Mouse (Mus musculus): Measurements from ENCODE around the gene Ifit3b. TPM values are rescaled to one million over a fixed set of nuclear protein-coding genes. Genes with fewer than 3 reads are reported as not detected.
"Not testable (repeated sequence)": the region's sequence is repeated elsewhere in the genome, so short reads cannot be mapped to it uniquely, and the experiment has no call there.

Gene Ifit3b
- polyA plus RNA-seq, 1 experiment from 2014 or later: 0.30 TPM

GRCm38 (mm10) chr19:34601888-34602287, 5.9 kb upstream of the Ifit3b start, which contains the start of gene Ifit1bl1:
Ifit1bl1 (minus strand) TSS chr19:34601956.
- whole genome bisulfite sequencing: 54% methylated on average over 1 of the region's 1 CpGs
- H3K4me3 ChIP-seq (replicated peaks; ENCODE audit: low read length); H3K27ac ChIP-seq (ENCODE audit: low read length); H3K9ac ChIP-seq (replicated peaks; ENCODE audit: low read depth, low read length); H3K27me3 ChIP-seq (replicated peaks; ENCODE audit: control insufficient read depth, insufficient read depth, low read length); H3K4me1 ChIP-seq (replicated peaks; ENCODE audit: control insufficient read depth, insufficient read depth, low read length); H3K9me3 ChIP-seq (ENCODE audit: control insufficient read depth, low read length); ATAC-seq; H3K4me2 ChIP-seq (ENCODE audit: low read length); H3K36me3 ChIP-seq (ENCODE audit: control insufficient read depth, insufficient read depth): not testable (repeated sequence)

DNA sequence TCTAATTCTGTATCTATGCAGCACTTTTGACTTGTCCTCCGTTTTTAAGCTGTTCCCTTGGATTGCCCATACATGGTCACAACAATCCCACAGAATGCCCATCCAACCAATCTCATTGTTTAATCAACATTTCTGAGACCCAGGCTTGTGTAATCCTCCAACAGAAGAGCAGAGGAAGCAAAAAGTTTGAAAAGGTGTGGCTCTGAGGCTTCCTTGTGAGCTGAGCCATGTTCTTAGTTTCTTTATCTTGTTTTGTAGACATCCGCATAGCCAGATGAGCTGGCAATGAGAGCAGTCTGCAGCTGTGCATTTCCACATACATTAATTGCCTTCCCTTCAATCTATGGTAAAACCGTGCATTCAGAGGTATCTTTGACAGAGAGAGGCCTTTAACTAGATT, 2.3 kb upstream of the Ifit3b start:
- no peak overlapping the region for H3K4me2 ChIP-seq (ENCODE audit: low read length)
- ATAC-seq: no peak
- 89% methylated on average over 3 of the region's 3 CpGs for WGBS

DNA sequence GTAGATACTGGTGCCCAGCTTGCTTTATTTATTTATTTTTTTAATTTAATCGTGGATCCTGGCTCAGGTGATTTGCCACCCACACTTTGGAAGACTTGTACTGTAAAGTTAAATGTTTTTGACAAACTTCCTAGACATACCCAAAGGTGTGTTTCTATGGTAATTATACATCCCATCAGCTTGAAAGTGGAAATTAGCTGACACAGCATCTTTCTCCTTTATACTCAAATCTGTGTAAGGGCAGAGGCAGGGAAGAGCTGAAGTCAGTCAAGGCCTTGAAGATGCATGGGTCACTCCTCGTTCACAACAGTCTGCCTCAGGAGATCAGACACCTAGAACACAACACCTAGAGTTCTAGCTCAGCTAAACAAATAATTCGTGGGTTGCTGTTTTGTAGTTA, 2.3 kb downstream of the Ifit3b start:
- not testable (repeated sequence) for H3K9ac ChIP-seq (replicated peaks; ENCODE audit: low read depth, low read length); H3K4me3 ChIP-seq (replicated peaks; ENCODE audit: low read length); ATAC-seq; H3K36me3 ChIP-seq (ENCODE audit: control insufficient read depth, insufficient read depth); H3K27ac ChIP-seq (ENCODE audit: low read length); H3K4me2 ChIP-seq (ENCODE audit: low read length); H3K27me3 ChIP-seq (replicated peaks; ENCODE audit: control insufficient read depth, insufficient read depth, low read length); H3K9me3 ChIP-seq (ENCODE audit: control insufficient read depth, low read length); H3K4me1 ChIP-seq (replicated peaks; ENCODE audit: control insufficient read depth, insufficient read depth, low read length)
- WGBS: 82% methylated on average over 3 of the region's 3 CpGs

More for the DNA sequence above, 2.3 kb upstream of the Ifit3b start:
- H3K4me3 ChIP-seq (replicated peaks; ENCODE audit: low read length): no peak overlapping the region
- no peak overlapping the region for H3K9ac ChIP-seq (replicated peaks; ENCODE audit: low read depth, low read length)
- no peaks in the 10 kb centered on the region for H3K9me3 ChIP-seq (ENCODE audit: control insufficient read depth, low read length)
- no peaks in the 10 kb centered on the region for H3K4me1 ChIP-seq (replicated peaks; ENCODE audit: control insufficient read depth, insufficient read depth, low read length)
- no peaks in the 10 kb centered on the region for H3K36me3 ChIP-seq (ENCODE audit: control insufficient read depth, insufficient read depth)
- H3K27ac ChIP-seq (ENCODE audit: low read length): no peak overlapping the region
- H3K27me3 ChIP-seq (replicated peaks; ENCODE audit: control insufficient read depth, insufficient read depth, low read length): no peaks in the 10 kb centered on the region

DNA sequence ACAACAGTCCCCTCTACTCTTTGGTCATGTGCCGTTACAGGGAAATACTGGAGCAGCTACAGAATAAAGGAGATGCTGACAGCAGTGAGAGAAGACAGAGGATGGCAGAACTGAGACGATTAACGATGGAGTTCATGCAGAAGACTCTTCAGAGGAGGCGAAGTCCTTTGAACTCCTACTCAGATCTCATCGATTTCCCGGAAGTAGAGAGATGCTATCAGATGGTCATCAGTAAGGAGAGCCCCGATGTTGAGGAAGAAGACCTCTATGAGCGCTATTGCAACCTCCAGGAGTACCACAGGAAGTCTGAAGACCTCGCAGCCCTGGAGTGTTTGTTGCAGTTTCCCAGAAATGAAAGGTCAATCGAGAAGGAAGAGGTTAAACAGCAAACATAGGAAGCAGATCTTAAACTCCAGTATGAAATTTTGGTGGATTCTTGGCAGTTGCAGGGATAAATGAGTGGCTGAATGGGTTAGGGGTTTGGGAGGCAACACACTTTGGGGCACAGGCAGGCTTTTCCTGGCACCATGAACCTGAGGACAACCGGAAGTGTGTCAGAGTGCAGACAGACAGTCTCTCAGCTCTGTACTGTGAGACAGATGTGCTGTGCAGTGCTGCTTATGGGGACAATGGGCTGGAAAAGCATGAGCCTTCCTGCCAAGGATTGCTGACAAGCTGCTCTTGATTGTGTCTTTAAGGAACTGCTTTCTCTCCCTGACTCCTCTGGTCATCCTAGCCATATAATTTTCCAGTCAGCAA, 4.7 kb downstream of the Ifit3b start:
- not testable (repeated sequence) for H3K4me2 ChIP-seq (ENCODE audit: low read length); H3K27ac ChIP-seq (ENCODE audit: low read length); ATAC-seq; H3K4me3 ChIP-seq (replicated peaks; ENCODE audit: low read length); H3K4me1 ChIP-seq (replicated peaks; ENCODE audit: control insufficient read depth, insufficient read depth, low read length); H3K9ac ChIP-seq (replicated peaks; ENCODE audit: low read depth, low read length); H3K36me3 ChIP-seq (ENCODE audit: control insufficient read depth, insufficient read depth); H3K27me3 ChIP-seq (replicated peaks; ENCODE audit: control insufficient read depth, insufficient read depth, low read length); H3K9me3 ChIP-seq (ENCODE audit: control insufficient read depth, low read length)
- WGBS: 81% methylated on average over 5 of the region's 11 CpGs

- Histone ChIP-seq H3K9me3 (ENCODE audit: control insufficient read depth, low read length) (no peaks in the 10 kb centered on the region), H3K4me3 (replicated peaks; ENCODE audit: low read length) (no peak overlapping the region), H3K36me3 (ENCODE audit: control insufficient read depth, insufficient read depth) (no peaks in the 10 kb centered on the region), H3K4me2 (ENCODE audit: low read length) (no peak overlapping the region), H3K4me1 (replicated peaks; ENCODE audit: control insufficient read depth, insufficient read depth, low read length) (no peaks in the 10 kb centered on the region), H3K27me3 (replicated peaks; ENCODE audit: control insufficient read depth, insufficient read depth, low read length) (no peaks in the 10 kb centered on the region), H3K9ac (replicated peaks; ENCODE audit: low read depth, low read length) (no peak overlapping the region), H3K27ac (ENCODE audit: low read length) (no peak overlapping the region)
- 94% methylated on average over 5 of the region's 5 CpGs for WGBS
- no peak for ATAC-seq
Observed at GRCm38 (mm10) chr19:34620871-34621270, 13.1 kb downstream of the Ifit3b start.

DNA sequence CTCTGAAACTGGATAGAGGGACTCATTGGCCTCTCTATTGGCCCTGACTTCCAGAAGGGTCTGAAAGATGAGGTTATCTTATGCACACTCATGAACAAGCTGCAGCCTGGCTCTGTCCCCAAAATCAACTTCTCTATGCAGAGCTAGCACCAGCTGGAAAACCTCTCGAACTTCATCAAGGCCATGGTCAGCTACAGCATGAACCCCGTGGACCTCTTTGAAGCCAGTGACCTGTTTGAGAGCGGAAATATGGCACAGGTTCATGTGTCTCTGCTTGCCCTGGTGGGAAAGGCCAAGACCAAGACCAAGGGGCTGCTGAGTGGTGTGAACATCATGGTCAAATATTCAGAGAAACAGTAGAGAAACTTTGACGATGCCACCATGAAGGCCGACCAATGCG, 16.0 kb downstream of the Ifit3b start:
- ATAC-seq: no peak
- H3K9me3 ChIP-seq (ENCODE audit: control insufficient read depth, low read length): no peaks in the 10 kb centered on the region
- H3K4me2 ChIP-seq (ENCODE audit: low read length): no peak overlapping the region
- no peaks in the 10 kb centered on the region for H3K27me3 ChIP-seq (replicated peaks; ENCODE audit: control insufficient read depth, insufficient read depth, low read length)
- no peak overlapping the region for H3K4me3 ChIP-seq (replicated peaks; ENCODE audit: low read length)
- H3K27ac ChIP-seq (ENCODE audit: low read length): no peak overlapping the region
- no peak overlapping the region for H3K9ac ChIP-seq (replicated peaks; ENCODE audit: low read depth, low read length)
- no peaks in the 10 kb centered on the region for H3K4me1 ChIP-seq (replicated peaks; ENCODE audit: control insufficient read depth, insufficient read depth, low read length)
- no peaks in the 10 kb centered on the region for H3K36me3 ChIP-seq (ENCODE audit: control insufficient read depth, insufficient read depth)
- 89% methylated on average over 6 of the region's 6 CpGs for WGBS

GRCm38 (mm10) chr19:34624663-34625062, 16.9 kb downstream of the Ifit3b start:
- H3K36me3 ChIP-seq (ENCODE audit: control insufficient read depth, insufficient read depth): no peaks in the 10 kb centered on the region
- H3K9me3 ChIP-seq (ENCODE audit: control insufficient read depth, low read length): no peaks in the 10 kb centered on the region
- no peak overlapping the region for H3K27ac ChIP-seq (ENCODE audit: low read length)
- no peaks in the 10 kb centered on the region for H3K4me1 ChIP-seq (replicated peaks; ENCODE audit: control insufficient read depth, insufficient read depth, low read length)
- no peaks in the 10 kb centered on the region for H3K27me3 ChIP-seq (replicated peaks; ENCODE audit: control insufficient read depth, insufficient read depth, low read length)
- no peak overlapping the region for H3K4me3 ChIP-seq (replicated peaks; ENCODE audit: low read length)
- no peak overlapping the region for H3K4me2 ChIP-seq (ENCODE audit: low read length)
- no peak overlapping the region for H3K9ac ChIP-seq (replicated peaks; ENCODE audit: low read depth, low read length)
- ATAC-seq: no peak
- WGBS: 87% methylated on average over 4 of the region's 4 CpGs

- WGBS: 79% methylated on average over 2 of the region's 2 CpGs
- H3K4me2 ChIP-seq (ENCODE audit: low read length): no peak overlapping the region
- H3K4me1 ChIP-seq (replicated peaks; ENCODE audit: control insufficient read depth, insufficient read depth, low read length): no peaks in the 10 kb centered on the region
- H3K4me3 ChIP-seq (replicated peaks; ENCODE audit: low read length): no peak overlapping the region
- H3K9me3 ChIP-seq (ENCODE audit: control insufficient read depth, low read length): no peaks in the 10 kb centered on the region
- ATAC-seq: no peak
- H3K9ac ChIP-seq (replicated peaks; ENCODE audit: low read depth, low read length): no peak overlapping the region
- H3K36me3 ChIP-seq (ENCODE audit: control insufficient read depth, insufficient read depth): no peaks in the 10 kb centered on the region
- H3K27ac ChIP-seq (ENCODE audit: low read length): no peak overlapping the region
- H3K27me3 ChIP-seq (replicated peaks; ENCODE audit: control insufficient read depth, insufficient read depth, low read length): no peaks in the 10 kb centered on the region
Observed at GRCm38 (mm10) chr19:34627496-34627895, 19.7 kb downstream of the Ifit3b start.

GRCm38 (mm10) chr19:34631487-34631886, 23.7 kb downstream of the Ifit3b start:
- H3K27me3 ChIP-seq (replicated peaks; ENCODE audit: control insufficient read depth, insufficient read depth, low read length): no peaks in the 10 kb centered on the region
- H3K36me3 ChIP-seq (ENCODE audit: control insufficient read depth, insufficient read depth): no peaks in the 10 kb centered on the region
- no peak overlapping the region for H3K4me2 ChIP-seq (ENCODE audit: low read length)
- no peaks in the 10 kb centered on the region for H3K9me3 ChIP-seq (ENCODE audit: control insufficient read depth, low read length)
- H3K27ac ChIP-seq (ENCODE audit: low read length): no peak overlapping the region
- ATAC-seq: no peak
- no peaks in the 10 kb centered on the region for H3K4me1 ChIP-seq (replicated peaks; ENCODE audit: control insufficient read depth, insufficient read depth, low read length)
- H3K9ac ChIP-seq (replicated peaks; ENCODE audit: low read depth, low read length): no peak overlapping the region
- no peak overlapping the region for H3K4me3 ChIP-seq (replicated peaks; ENCODE audit: low read length)

DNA sequence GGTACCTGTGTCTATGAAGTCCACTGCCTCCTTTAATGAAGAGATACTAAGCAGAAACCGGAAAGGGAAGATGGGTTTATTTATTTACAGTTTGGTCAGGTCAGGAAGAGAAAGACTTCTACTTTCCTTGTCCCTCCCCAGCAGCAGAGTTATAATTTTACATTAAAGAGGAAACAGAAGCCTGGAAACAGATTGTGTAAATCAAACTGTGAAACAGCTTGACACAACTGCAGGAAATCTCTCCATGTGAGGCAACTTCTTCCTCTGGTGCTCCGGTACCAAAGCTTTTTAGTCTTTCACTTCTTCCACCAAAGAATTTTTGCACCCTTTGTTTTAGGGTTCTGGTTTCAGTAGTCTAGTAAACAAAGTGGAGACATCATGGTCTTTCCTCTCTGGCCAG, 25.7 kb downstream of the Ifit3b start:
- Histone ChIP-seq H3K9me3 (ENCODE audit: control insufficient read depth, low read length) (no peaks in the 10 kb centered on the region), H3K4me1 (replicated peaks; ENCODE audit: control insufficient read depth, insufficient read depth, low read length) (no peaks in the 10 kb centered on the region), H3K36me3 (ENCODE audit: control insufficient read depth, insufficient read depth) (no peaks in the 10 kb centered on the region), H3K4me3 (replicated peaks; ENCODE audit: low read length) (no peak overlapping the region), H3K9ac (replicated peaks; ENCODE audit: low read depth, low read length) (no peak overlapping the region), H3K4me2 (ENCODE audit: low read length) (no peak overlapping the region), H3K27ac (ENCODE audit: low read length) (no peak overlapping the region), H3K27me3 (replicated peaks; ENCODE audit: control insufficient read depth, insufficient read depth, low read length) (no peaks in the 10 kb centered on the region)
- no peak for ATAC-seq
- 78% methylated on average over 2 of the region's 2 CpGs for WGBS

All from forebrain, embryonic 16.5 days (tissue).